Comparison of ENCODE assay signal across 21 mouse cellular contexts in genomic region chr16:36094079-36094478, GRCm38 (mm10). TPM values are rescaled to one million over a fixed set of nuclear protein-coding genes. Genes with fewer than 3 reads are reported as not detected.
"Had no signal": no experiment of that assay in that cellular context is flagged by ENCODE, and none has a peak within 500 bp of the region (broad histone marks: within the 10 kb centered on the region; RNA-seq: fewer than 3 reads in every experiment).

No protein-coding gene starts in this region.

- H3K4me1 ChIP-seq: midbrain, embryonic 10.5 days; midbrain, embryonic 12.5 days; neural tube, embryonic 12.5 days; stomach, embryonic 15.5 days had no signal

- H3K9ac ChIP-seq: liver, embryonic 14.5 days; lung, embryonic 14.5 days; midbrain, embryonic 12.5 days; neural tube, embryonic 12.5 days; stomach, embryonic 15.5 days had no signal

- H3K9me3 ChIP-seq: midbrain, embryonic 10.5 days; midbrain, embryonic 12.5 days; neural tube, embryonic 12.5 days; stomach, embryonic 15.5 days had no signal

- H3K27ac ChIP-seq: liver, embryonic 14.5 days; midbrain, embryonic 10.5 days; midbrain, embryonic 12.5 days; neural tube, embryonic 12.5 days; stomach, embryonic 15.5 days; stomach, postnatal 0 days had no signal

- H3K27me3 ChIP-seq: midbrain, embryonic 12.5 days; neural tube, embryonic 12.5 days; stomach, embryonic 15.5 days had no signal

- DNase-seq: lung, adult 18-20 months; lung, embryonic 14.5 days; lung, postnatal 10 days; lung, postnatal 4 days; midbrain, embryonic 14.5 days; right cerebral cortex, adult 18-20 months; right cerebral cortex, postnatal 25 days; right cerebral cortex, postnatal 4 days; thymus, adult 2 months; thymus, postnatal 25 days; thymus, postnatal 4 days had no signal

- H3K4me2 ChIP-seq: lung, embryonic 14.5 days; midbrain, embryonic 12.5 days; neural tube, embryonic 12.5 days; stomach, embryonic 15.5 days had no signal

- H3K4me3 ChIP-seq: midbrain, embryonic 10.5 days; midbrain, embryonic 12.5 days; neural tube, embryonic 12.5 days; stomach, embryonic 15.5 days had no signal

RNA-seq across cellular contexts. Expression of gene Csta1, which starts 37.0 kb away (rescaled TPM):
- polyA plus RNA-seq: liver, embryonic 14.5 days; lung, embryonic 14.5 days; midbrain, embryonic 10.5 days; midbrain, embryonic 14.5 days; midbrain, postnatal 0 days; small intestine, adult 2 months; spleen, adult 2 months; testis, adult 2 months; thymus, adult 2 months had no signal
